Mouse (Mus musculus) liver, embryonic 11.5 days (tissue): Measurements from ENCODE around the gene Magel2. TPM values are rescaled to one million over a fixed set of nuclear protein-coding genes. Genes with fewer than 3 reads are reported as not detected.

Experiments
- polyA plus RNA-seq: library from polyadenylated mRNA; unstranded; fragments of >200 nt; fragmentation: Nextera tagmentation; extraction: Ambion mirVana; gene quantifications from 2 replicates; pipeline ENCODE4 v1.2.1, GENCODE M21; 2014

The Magel2 gene
- polyA plus RNA-seq, 1 experiment from 2014 or later = 0.51 TPM

Other genes starting within 250 kb of the Magel2 start
- 26.8 and 27.1 TPM in 2 replicates for gene Ndn, start 30.4 kb upstream of the Magel2 start, polyA plus RNA-seq
- gene Mkrn3, start 43.1 kb downstream of the Magel2 start, polyA plus RNA-seq = 1.9 and 2.0 TPM in 2 replicates
- gene Peg12, start 87.5 kb downstream of the Magel2 start, polyA plus RNA-seq = 13.0 TPM in 2 replicates